Mouse (Mus musculus) neutrophil, adult 83 days (primary cell): ENCODE measurements around the gene 1700001F09Rik. TPM values are rescaled to one million over a fixed set of nuclear protein-coding genes. Genes with fewer than 3 reads are reported as not detected.

Experiments used
- total RNA-seq, 2 experiments: library from RNA; stranded (reverse); gene quantifications; one replicate each; pipeline ENCODE4 v1.2.4; 2023

The 1700001F09Rik gene
- total RNA-seq: not detected

GRCm38 (mm10) chr14:43347711-43348110 is at the start of gene 1700001F09Rik:
TSS of gene 1700001F09Rik (minus strand) at chr14:43347811.

GRCm38 (mm10) chr14:43293503-43293902 is 54.1 kb downstream of the 1700001F09Rik start, which contains the start of gene Gm8127:
TSS of gene Gm8127 (minus strand) at chr14:43293832.

Other genes starting within 250 kb of the 1700001F09Rik start
- gene Gm8104, start 247.2 kb downstream of the 1700001F09Rik start, total RNA-seq: not detected
- gene Gm7233, start 167.9 kb downstream of the 1700001F09Rik start, total RNA-seq: not detected
- gene Gm8122, start 112.5 kb downstream of the 1700001F09Rik start, total RNA-seq: not detected
- not detected for gene Gm8126, start 89.2 kb downstream of the 1700001F09Rik start, total RNA-seq
- gene Gm9732, start 72.8 kb downstream of the 1700001F09Rik start, total RNA-seq: not detected
- not detected for gene Gm8127, start 54.0 kb downstream of the 1700001F09Rik start, total RNA-seq
- gene Gm8138, start 68.5 kb upstream of the 1700001F09Rik start, total RNA-seq: not detected
- not detected for gene Gm5799, start 195.8 kb upstream of the 1700001F09Rik start, total RNA-seq
- not detected for gene Gm17654, start 231.3 kb upstream of the 1700001F09Rik start, total RNA-seq